Mouse (Mus musculus): Measurements from ENCODE around the gene Gar1.

DNA sequence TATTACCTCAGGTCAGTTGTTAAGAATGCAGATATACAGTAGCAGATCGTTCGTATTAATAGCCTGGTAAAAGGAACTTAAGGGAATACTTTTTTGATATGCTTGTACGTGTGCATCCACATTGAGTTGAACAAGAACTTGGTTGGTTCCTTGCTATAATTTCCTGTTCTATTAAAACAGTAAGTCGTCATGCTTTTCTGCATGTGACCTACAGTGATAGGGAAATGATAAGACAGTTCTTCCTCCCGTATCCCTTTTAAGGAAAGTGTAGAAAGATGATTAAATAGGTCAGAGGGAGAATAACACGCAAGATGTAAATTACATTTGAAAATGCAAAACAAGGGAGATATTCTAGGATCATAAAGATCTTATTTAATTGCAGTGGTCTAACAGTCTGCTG, 5.8 kb upstream of the Gar1 start:
- TF ChIP-seq ETS1 (conservative IDR thresholded peaks at IDR 0.05; ENCODE audit: low read depth, low read length), result no peak
- TF ChIP-seq MXI1 (IDR thresholded peaks at IDR 0.05; ENCODE audit: low read depth, low read length), result no peak
- TF ChIP-seq ZC3H11A (IDR thresholded peaks at IDR 0.05; ENCODE audit: low read depth, low read length), result no peak
- TF ChIP-seq POLR2A (IDR thresholded peaks at IDR 0.05; ENCODE audit: low read depth, low read length), result no peak
- no peak for TF ChIP-seq ZMIZ1 (IDR thresholded peaks at IDR 0.05; ENCODE audit: low read depth, low read length)
- no peak for TF ChIP-seq CTCF (conservative IDR thresholded peaks at IDR 0.05 in 1 of 2, IDR thresholded peaks at IDR 0.05 in 1 of 2; ENCODE audit: low read depth in 2 of 2, low read length in 2 of 2)
- no peak for TF ChIP-seq MAZ (IDR thresholded peaks at IDR 0.05; ENCODE audit: low read depth, low read length)
- no peak for TF ChIP-seq TCF12 (IDR thresholded peaks at IDR 0.05; ENCODE audit: low read depth, low read length)
- TF ChIP-seq ZNF384 (IDR thresholded peaks at IDR 0.05; ENCODE audit: low read depth, low read length), result no peak

Data from CH12.LX (cell line).